Mouse (Mus musculus) adrenal gland, postnatal 10 days (tissue): ENCODE measurements around the gene Ncapg2. TPM values are rescaled to one million over a fixed set of nuclear protein-coding genes. Genes with fewer than 3 reads are reported as not detected.

Experiments
- DNase-seq: peaks from one replicate; pipeline ENCODE4 v3.0.0; 2021; ENCODE audit warnings: mixed read lengths
- total RNA-seq, 2 experiments: library from RNA; stranded (reverse); gene quantifications; 2 replicates each; pipeline ENCODE4 v1.2.3; 2021

The Ncapg2 gene
- total RNA-seq, 2 experiments from 2014 or later: 22.1 to 23.0 TPM

GRCm38 (mm10) chr12:116442184-116442583 lies 37.0 kb downstream of the Ncapg2 start:
- DNase-seq: no peak

DNA sequence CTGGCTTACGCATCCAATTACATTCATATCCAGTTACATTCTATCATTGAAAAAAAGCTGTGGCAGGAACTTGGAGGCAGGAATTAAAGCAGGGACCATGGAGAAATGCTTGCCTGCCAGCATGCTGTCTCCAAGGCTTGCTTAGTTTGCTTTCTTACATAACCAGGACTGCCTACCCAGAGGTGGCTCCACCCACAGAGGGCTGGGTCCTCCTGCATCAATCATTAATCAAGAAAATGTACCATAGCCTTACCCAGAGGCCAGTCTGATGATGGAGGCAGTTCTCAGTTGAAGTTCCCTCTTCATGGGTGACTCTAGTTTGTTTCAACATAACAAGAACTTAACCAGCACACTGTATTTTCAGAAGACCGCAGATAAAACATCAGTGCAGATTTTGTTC lies 44.3 kb downstream of the Ncapg2 start:
- DNase-seq: no peak

GRCm38 (mm10) chr12:116460379-116461065 lies 55.3 kb downstream of the Ncapg2 start:
- peak; percentile 18 for DNase-seq

DNA sequence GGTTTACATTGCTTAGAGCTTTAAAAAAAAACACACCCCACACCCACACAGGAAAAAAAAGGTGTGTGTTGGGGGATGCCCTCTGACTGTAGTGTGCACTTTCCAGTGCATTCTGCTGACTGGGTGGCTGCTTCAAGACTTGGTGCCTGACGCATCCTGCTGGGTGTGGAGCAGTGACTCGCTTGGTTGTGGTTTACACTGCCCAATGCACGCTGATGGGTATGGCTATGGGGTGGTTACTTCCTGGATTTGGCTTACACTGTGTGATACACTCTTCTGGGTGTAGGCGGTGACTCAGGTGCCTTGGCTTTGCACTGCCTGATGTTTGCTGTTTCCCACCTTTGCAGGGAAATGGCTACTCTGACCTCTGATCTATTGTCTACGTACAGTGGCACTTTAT lies 61.8 kb downstream of the Ncapg2 start:
- no peak for DNase-seq

- DNase-seq: no peak
Observed at GRCm38 (mm10) chr12:116468348-116468747, 63.1 kb downstream of the Ncapg2 start.

DNA sequence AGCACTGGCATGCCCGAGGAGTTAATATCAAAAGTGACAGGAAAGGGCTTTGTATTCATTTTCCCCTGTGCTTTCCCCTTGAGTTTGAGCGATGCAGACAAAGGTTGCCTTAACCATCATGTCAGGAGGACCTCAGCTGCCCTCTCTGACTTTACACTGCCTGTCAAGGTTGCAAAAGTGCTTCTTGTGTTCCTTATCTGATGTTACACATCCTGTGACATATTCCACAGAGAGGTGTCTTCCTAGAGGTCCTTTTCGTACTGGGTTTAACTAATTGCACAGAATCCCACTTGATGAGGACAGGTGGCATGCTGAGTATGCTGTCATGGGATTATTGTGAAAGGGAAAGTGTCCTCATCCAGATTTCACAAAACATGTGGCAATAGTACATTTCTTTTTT lies 63.9 kb downstream of the Ncapg2 start:
- DNase-seq: no peak

DNA sequence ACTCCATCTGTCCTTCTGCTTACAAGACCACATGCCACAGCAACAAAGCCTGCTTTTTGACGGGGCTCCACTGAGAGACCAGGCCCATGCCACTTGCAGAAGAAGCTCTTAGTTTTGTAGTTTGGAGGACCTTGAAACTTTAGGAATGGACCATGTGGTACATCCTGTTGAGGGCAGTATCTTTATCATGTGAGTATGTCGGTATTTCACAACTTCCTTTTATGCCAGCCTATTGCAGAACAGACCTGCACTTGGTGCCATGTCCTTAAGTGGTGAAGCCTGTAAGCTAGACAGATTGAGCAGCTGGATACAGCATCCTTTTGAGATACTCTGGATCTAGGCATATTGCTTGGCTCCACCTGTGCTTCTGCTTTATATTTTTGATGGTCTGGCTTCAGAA lies 68.1 kb downstream of the Ncapg2 start:
- DNase-seq: no peak

GRCm38 (mm10) chr12:116473761-116474160 lies 68.6 kb downstream of the Ncapg2 start:
- no peak for DNase-seq

DNA sequence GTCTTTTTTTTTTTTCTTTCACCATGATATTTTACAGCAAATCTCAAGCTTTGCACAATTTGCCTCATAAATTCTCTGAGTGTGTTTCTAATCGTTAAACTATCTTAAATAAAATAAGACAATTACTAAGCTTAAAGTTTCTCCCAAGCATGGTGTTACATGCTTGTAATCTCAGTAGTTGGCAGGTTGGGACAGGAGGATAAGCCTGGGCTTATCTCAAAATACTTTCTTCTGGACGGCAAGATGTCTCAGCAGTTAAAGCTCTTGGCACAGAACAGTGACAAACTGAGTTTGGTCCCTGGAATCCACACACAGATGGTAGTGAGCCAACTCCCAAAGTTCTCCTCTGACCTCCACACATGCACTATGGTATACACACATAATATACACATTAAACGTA lies 69.5 kb downstream of the Ncapg2 start:
- DNase-seq: no peak

DNA sequence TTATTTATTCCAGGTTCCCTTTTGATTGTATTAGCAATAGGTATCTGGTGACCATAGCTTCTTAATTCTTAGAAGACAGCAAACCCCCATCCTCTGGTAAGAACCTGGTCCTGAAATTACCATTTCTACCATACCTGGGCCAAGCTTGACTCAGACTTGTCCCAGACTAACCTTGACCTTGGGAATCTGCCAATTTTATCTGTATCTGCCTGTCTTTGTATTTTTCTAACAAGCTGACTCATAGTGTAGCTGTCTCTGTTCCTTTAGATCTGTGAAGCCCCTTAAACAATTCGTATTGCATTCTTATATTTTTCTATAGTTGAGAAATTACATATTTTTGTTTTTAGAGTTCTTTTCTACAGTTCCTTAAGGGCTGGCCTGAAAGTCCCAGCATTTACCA lies 73.6 kb downstream of the Ncapg2 start:
- no peak for DNase-seq

DNA sequence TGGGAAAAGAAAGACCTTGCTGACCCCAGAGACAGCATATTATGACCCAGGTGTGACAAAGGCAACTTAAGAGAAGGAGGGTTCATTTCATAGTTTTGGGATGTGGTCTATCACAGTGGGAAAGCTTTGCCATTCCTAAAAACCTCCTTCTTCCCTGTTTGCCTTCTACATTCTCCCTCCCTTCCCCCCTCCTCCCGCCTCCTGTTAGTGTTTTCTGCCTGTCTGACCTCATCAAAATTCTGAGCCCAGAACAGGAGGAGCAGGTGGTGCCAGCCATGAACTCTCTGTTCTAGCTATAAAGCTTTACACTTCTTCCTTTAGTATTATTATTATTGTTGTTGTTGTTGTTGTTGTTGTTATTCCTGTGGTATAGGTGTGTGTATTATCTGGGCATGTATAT lies 76.7 kb downstream of the Ncapg2 start:
- DNase-seq: no peak

- DNase-seq: no peak
Observed at GRCm38 (mm10) chr12:116483581-116483980, 78.4 kb downstream of the Ncapg2 start.

DNA sequence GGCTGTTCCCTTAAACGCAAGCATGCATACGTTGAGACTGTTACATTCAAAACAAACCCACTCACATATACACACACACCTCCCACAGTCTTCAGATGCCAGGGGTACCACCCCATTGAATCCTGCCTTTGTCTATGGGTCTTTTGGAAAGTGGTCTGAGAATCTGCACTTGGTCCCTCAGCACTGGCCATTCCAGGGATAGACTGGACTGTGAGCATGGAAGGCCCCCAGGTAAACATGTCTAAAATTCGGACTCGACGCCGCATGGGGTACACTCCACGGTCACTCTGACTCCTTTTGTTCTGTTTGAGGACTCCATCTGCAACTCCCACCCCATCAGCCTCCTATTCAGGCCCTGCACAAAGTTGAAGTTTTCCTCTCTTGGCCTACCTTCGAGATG lies 79.8 kb downstream of the Ncapg2 start:
- DNase-seq: no peak

DNA sequence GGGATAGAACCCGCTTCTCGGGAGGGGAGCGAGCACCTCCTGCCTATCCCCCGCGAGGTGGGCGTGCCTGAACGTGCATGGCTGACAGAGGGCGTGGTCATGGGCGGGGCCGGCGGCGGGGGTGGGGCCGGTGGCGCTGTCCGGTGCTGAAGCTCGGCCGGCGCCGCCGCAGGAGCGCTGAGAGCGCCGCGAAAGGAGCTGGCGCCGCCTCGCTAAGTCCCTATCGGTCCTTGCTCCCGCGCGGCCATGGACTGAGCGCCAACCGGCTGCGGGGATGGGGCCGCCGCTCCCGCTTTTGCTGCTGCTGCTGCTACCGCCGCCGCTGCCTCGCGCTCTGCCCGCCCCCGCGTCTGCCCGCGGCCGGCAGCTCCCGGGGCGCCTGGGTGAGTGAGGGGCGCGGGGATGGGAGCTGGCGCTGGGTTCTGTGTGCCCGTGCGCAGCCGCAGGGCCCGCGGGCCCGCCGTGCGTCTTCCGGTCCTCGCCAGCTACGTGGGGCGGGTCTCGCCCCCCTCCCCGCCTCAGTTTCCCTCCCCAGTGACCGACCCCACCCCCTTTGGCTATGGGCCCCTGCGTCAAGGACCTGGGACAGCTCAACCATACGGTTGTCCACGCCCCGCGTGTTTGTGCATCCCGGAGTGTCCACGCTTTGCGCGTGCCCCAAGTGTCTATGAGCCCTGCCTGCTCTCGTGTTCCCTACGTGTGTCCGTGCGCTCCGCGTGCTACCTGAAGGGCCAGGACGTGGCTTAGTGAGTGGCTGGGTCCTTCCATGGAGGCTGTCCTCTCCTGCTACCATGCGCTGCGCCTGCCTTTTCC lies 80.6 kb downstream of the Ncapg2 start, which contains the start of gene Ptprn2:
Ptprn2 (plus strand) TSS at position 130 of the 813 bp plus-strand sequence.
- peak; percentile 89 for DNase-seq

GRCm38 (mm10) chr12:116486404-116486730 lies 81.2 kb downstream of the Ncapg2 start:
- DNase-seq: no peak

DNA sequence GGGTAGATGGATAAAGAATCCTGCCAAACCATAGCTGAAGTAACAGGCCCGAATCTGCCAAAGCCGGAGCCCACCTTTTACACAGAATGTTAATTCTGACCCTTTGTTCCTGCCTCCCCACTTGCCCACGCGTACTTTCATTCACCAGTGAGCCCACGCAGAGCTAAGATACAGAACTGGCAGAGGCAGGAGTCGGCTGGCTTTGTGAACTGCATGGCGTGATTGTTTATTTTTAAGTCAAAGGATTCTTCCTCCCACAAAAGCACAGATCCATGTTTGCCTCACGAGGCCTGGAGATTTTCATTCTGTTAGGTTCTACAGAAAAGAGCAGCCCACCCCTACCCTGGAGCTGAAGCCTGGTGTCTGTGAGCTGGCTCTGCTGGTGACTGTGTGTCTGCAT lies 83.6 kb downstream of the Ncapg2 start:
- DNase-seq: no peak

GRCm38 (mm10) chr12:116490575-116491356 lies 85.6 kb downstream of the Ncapg2 start:
- no peak for DNase-seq

GRCm38 (mm10) chr12:116498666-116499065 lies 93.5 kb downstream of the Ncapg2 start:
- no peak for DNase-seq

GRCm38 (mm10) chr12:116500652-116501051 lies 95.5 kb downstream of the Ncapg2 start:
- no peak for DNase-seq

DNA sequence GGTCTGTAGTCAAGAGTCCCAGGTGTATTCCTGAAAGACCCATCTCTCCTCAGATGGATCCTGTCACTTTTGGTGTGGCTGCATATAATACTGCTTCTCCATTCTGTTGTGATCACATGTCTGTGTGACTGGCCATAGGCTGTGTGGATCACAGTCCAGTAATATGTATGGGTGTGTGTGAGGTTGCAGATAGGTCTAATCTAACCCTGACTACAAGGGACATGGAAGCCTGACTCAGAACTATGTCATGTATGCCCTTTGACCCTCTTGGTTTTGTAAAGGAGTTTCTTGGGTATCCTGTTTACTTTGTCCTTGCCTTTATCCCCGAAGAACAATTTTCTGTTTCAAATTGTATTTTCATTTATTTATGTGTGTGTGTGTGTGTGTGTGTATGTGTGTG lies 107.3 kb downstream of the Ncapg2 start:
- no peak for DNase-seq
